Mouse (Mus musculus) midbrain, embryonic 10.5 days (tissue): Measurements from ENCODE around the gene Sp140. TPM values are rescaled to one million over a fixed set of nuclear protein-coding genes. Genes with fewer than 3 reads are reported as not detected.
"Not testable (repeated sequence)": the region's sequence is repeated elsewhere in the genome, so short reads cannot be mapped to it uniquely, and the experiment has no call there.

Experiments
- DNase-seq: peaks from one replicate; pipeline ENCODE4 v3.0.0-alpha.2; 2017; ENCODE audit warnings: low spot score
- H3K27ac ChIP-seq: fragments of 300-500 bp; sonication (generic); replicated peaks from 2 replicates; pipeline ENCODE4 v1.5.1; 2016; ENCODE audit warnings: mild to moderate bottlenecking
- H3K27me3 ChIP-seq: fragments of 300-500 bp; sonication (generic); 2 replicates; pipeline ENCODE4 v1.6.1; 2016; ENCODE audit warnings: low read depth, mild to moderate bottlenecking; ENCODE audit not compliant: poor library complexity, severe bottlenecking
- H3K36me3 ChIP-seq: fragments of 300-500 bp; sonication (generic); 2 replicates; pipeline ENCODE4 v1.6.1; 2016; ENCODE audit warnings: mild to moderate bottlenecking, moderate library complexity
- H3K4me1 ChIP-seq: fragments of 300-500 bp; sonication (generic); 2 replicates; pipeline ENCODE4 v1.6.1; 2016
- H3K4me3 ChIP-seq: fragments of 300-500 bp; sonication (generic); 2 replicates; pipeline ENCODE4 v1.5.1; 2016; ENCODE audit warnings: mild to moderate bottlenecking, moderate library complexity
- H3K9me3 ChIP-seq: fragments of 300-500 bp; sonication (generic); replicated peaks from 2 replicates; pipeline ENCODE4 v1.6.1; 2016; ENCODE audit warnings: mild to moderate bottlenecking
- WGBS: fragments of 180-500 bp; shearing (Covaris S2); methylation state at CpG from one replicate; pipeline ENCODE4 v1.1.7; 2016; 5-methylcytosine and 5-hydroxymethylcytosine counted together
- polyA plus RNA-seq: library from polyadenylated mRNA; unstranded; fragments of >200 nt; fragmentation: Nextera tagmentation; extraction: Ambion mirVana; gene quantifications from 2 replicates; pipeline ENCODE4 v1.2.1, GENCODE M21; 2016

The Sp140 gene
- polyA plus RNA-seq, 1 experiment from 2014 or later, result 0.54 TPM

DNA sequence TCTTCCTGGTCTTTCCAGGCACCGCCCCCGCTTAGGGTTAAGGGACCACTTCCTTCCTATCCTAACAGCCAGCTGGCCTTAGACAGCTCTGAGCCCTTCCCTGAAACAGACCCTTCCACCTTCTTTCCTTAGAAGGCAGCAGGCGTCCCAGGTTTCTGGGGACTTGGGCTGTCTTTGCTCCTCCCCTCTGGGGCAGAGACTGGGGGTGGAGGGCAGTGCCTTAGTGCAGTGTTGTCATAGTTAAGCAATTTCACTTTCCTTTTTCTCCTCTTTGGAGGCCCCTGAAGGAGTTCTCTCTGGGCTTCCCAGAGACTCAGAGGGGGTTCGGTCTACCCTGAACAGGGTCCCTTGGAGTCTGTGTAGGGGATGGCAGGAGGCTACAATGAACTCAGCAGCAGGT lies 616 bp downstream of the Sp140 start:
- not testable (repeated sequence) for H3K27ac ChIP-seq, H3K27me3 ChIP-seq, H3K4me3 ChIP-seq, H3K36me3 ChIP-seq, DNase-seq, H3K4me1 ChIP-seq, H3K9me3 ChIP-seq
- WGBS, result 61% methylated on average over 4 of the region's 4 CpGs

DNA sequence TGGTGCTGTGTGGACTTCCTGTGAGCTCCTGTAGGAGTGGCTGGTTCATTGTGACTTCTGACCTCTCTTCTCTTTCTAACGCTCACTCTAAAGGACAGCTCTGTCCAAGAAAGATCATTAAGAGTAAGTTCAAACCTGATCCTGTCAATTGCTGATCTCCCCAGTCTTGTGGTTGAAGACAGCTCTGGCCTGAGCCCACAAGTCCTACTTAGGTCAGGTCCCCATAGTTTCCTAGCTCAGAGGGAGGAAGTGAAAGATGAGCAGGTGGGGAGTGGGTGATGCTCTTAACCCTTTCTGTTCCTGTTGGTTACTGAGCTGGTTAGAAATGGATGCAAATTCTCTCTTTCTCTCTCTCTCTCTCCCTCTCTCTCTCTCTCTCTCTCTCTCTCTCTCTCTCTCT lies 4.2 kb downstream of the Sp140 start:
- H3K27ac ChIP-seq, H3K4me1 ChIP-seq, H3K4me3 ChIP-seq, DNase-seq, H3K36me3 ChIP-seq, H3K27me3 ChIP-seq: not testable (repeated sequence)
- H3K9me3 ChIP-seq, result peaks cover 12% of the 10 kb centered on the region
- 100% methylated on average over 1 of the region's 1 CpGs for WGBS

DNA sequence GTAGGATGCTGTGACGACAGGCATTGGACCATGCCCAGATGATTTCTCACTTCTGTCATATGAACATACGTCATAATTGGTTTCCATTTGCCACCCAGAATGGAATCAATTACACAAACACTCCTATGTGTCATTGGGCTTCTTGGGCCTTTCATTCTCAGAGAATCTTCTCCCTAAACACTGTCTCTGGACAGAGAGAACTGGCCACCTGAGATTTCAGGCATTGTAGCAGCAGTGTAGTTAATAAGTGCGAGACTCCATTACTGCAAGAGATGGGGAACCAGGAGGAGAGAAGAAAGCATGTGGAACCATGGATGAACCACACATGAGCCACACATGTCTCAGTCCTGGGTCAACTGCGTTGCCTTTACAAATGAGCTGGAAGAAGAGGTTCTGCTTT lies 8.2 kb downstream of the Sp140 start:
- DNase-seq, H3K27me3 ChIP-seq, H3K9me3 ChIP-seq, H3K4me3 ChIP-seq, H3K27ac ChIP-seq, H3K4me1 ChIP-seq, H3K36me3 ChIP-seq: not testable (repeated sequence)
- WGBS, result 82% methylated on average over 3 of the region's 4 CpGs

DNA sequence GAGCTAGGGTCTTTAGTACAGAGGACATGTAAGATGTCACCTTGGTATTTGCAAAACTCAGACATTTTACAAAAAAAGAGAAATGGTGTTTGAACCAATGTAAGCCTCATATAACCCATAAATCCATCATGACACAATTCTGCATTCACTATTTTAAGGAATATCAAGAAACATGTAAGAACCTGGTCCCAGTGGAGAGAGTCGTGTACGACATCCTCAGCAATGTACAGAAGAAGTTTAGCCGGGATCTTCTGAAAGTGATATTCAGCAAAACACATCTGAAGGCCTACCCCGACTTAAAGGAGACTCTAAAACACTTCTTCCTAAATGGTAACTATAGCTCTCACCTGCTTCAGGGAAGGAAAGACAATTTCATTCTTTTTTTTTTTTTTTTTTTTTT lies 10.4 kb downstream of the Sp140 start:
- not testable (repeated sequence) for H3K4me3 ChIP-seq, H3K9me3 ChIP-seq, H3K36me3 ChIP-seq, H3K27me3 ChIP-seq, H3K27ac ChIP-seq, DNase-seq, H3K4me1 ChIP-seq
- WGBS, result no CpG with 5 or more reads among the region's 4 CpGs

DNA sequence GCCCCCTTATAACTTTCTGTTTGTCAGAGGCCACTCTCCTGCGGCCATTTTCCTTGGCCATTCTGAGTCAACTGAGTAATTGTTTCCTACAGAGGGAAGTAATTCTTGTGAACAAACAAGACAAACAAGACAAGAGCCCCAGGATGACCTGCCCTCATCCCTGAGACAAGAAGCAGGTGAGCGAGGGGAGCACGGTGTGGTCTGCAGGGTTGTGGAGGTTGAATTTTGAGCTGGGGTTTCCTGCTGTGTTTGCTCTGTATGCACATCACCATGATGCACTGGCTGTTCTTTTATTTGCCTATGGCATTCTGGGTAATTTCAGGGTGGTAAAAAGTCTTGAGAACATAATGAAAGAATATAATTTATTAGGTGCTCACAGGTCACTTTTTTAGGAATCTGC lies 14.9 kb downstream of the Sp140 start:
- not testable (repeated sequence) for H3K27ac ChIP-seq, H3K4me1 ChIP-seq, H3K27me3 ChIP-seq, DNase-seq, H3K4me3 ChIP-seq, H3K36me3 ChIP-seq
- 90% methylated on average over 3 of the region's 3 CpGs for WGBS
- peaks cover 12% of the 10 kb centered on the region; the same call in 1 of the 2 replicates for H3K9me3 ChIP-seq

DNA sequence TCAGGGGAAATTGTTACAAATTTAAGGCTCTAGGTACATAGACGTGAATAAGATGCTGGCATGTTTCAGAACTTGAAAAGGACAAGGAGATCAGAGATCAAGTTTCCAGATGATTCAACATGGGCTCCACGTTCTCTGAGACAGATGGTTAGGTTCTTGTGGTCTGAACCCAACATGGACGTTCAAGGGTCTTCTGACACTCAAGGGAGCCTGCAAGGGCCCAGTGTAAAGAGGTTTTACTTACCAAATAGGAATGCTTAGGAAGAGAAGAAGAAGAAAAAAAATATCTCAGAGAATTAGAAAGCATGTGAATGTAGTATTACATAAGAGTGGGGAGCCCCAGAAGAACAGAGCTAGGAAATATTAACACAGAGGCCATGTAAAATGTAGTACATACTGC lies 15.6 kb downstream of the Sp140 start:
- H3K36me3 ChIP-seq, H3K9me3 ChIP-seq, DNase-seq, H3K4me3 ChIP-seq, H3K4me1 ChIP-seq, H3K27ac ChIP-seq, H3K27me3 ChIP-seq: not testable (repeated sequence)
- 78% methylated on average over 3 of the region's 3 CpGs for WGBS

DNA sequence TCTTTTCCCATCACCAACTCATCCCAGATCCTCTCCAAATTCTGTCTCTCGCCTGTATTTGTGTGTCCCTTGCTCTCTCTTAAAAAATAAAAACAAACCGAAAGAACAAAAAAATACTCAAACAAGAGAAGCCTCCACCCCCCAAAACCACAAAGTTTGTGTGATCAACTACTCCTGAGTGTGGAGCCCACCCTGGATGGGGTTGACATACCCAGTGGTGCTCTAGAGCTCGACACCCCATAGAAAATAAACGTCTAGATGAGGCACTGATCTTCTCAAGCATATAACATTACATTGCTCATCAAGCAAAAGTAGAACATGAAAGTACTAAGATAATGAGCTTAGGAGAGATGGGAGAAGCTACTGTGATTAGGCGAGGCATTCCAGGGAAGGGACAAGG lies 17.0 kb downstream of the Sp140 start:
- H3K27ac ChIP-seq, H3K4me1 ChIP-seq, H3K27me3 ChIP-seq, H3K36me3 ChIP-seq, H3K9me3 ChIP-seq, H3K4me3 ChIP-seq, DNase-seq: not testable (repeated sequence)
- WGBS, result 68% methylated on average over 4 of the region's 5 CpGs

DNA sequence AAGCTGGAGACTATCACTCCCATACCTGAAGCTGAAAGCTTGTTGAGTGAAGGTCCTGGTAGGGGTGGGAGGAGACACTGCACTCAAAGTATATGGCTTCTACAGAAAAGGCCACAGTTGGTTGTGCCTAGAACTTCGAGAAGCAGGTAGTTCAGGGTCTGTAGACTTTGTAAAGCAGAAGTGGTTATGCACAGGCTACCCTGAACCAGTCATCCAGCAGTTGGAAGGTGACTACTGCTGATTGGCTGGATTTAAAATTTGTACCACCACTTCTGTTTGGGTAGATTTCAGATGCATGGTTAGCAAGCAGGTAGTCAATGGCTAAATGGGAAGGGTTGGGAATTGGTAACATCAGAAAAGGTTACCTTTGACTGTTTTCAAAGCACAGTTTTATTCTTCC lies 18.5 kb downstream of the Sp140 start:
- H3K4me3 ChIP-seq, H3K4me1 ChIP-seq, H3K9me3 ChIP-seq, H3K27ac ChIP-seq, DNase-seq, H3K36me3 ChIP-seq, H3K27me3 ChIP-seq: not testable (repeated sequence)
- WGBS, result 73% methylated on average over 1 of the region's 1 CpGs

DNA sequence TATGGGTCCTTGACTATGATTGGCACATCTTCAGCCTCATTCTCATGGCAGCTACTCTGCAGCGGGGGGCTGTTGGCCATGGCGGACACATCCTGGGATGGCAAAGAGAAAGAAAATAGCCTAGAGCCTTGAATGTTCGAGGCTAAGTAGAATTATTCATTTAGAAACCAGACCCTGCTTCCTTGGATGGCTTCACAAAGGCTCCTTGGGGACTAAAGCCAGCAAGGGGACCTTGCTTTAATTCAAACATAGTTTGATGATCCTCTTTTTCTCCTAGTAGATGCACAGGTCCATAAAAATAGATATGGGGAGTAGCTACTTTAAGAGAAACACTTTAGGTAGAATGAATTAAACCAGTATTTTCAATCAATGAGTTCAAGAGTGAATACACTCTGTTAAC lies 36.8 kb downstream of the Sp140 start:
- not testable (repeated sequence) for H3K4me3 ChIP-seq, DNase-seq, H3K4me1 ChIP-seq, H3K27ac ChIP-seq, H3K27me3 ChIP-seq, H3K36me3 ChIP-seq
- H3K9me3 ChIP-seq, result peaks cover 11% of the 10 kb centered on the region
- 66% methylated on average over 3 of the region's 3 CpGs for WGBS

DNA sequence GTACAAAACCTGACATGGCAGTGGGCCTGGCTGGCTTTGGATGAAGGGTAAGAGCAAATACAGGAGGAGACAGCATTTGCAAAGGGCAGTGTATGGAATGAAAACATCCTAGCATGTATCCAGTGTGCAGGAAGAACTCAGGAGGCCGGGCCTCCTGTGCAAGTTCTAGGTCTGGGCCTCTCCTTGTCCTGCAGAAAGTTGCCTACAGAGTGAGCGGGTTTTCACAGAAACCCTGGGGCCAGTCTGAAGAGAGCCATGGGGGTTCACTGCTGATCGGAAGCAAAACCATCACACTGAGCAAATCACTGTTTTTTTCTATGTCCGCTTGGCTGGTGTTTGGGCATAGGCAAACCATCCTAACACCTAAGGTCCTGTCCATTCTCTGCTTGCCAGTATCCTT lies 38.0 kb downstream of the Sp140 start:
- H3K27ac ChIP-seq, DNase-seq, H3K36me3 ChIP-seq, H3K4me3 ChIP-seq, H3K4me1 ChIP-seq, H3K27me3 ChIP-seq: not testable (repeated sequence)
- peaks cover 11% of the 10 kb centered on the region for H3K9me3 ChIP-seq
- WGBS, result 81% methylated on average over 4 of the region's 4 CpGs

DNA sequence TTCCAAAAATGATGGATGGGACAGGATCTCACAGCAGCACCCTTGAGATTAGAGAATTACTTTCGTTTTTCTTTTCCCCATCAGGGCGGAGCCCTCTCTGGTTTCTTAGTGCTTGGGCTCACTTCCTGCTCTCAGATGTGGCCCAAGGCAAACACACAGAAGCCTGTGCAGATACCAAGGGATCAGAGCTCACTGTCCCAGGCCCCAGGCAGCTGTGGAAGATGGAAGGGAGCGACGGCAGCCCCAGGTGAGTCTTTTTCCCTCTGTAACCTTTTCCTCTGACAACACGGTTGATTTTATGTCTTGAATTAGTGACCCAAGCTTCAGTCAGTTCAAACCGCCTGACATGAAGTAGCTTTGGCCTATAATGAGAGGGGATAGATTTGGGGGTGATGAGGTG lies 49.7 kb downstream of the Sp140 start, which contains the start of gene Sp100:
Sp100 (plus strand) TSS at position 108 of the 400 bp plus-strand sequence.
- WGBS, result 68% methylated on average over 6 of the region's 6 CpGs
- not testable (repeated sequence) for DNase-seq

DNA sequence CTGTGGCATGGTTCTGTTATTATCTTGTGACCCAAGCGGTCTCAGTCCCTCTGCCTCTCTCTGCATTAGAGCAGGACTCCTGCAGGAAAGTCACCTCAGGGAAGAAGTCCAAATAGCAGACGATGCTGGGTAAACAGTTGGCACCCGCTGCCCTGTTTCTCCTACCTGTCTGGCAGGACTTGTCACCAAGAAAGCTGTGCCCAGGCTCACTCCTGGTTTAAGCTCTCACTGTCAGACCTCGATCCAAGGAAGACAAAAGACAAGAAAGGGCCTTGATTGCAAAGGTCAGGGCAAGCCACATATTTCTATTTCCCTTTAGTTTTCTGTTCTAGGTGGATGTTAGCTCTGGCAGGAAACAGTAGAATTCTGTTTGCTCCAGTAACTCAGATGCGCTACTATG lies 50.3 kb downstream of the Sp140 start:
- DNase-seq, H3K4me1 ChIP-seq, H3K9me3 ChIP-seq, H3K36me3 ChIP-seq, H3K4me3 ChIP-seq, H3K27me3 ChIP-seq, H3K27ac ChIP-seq: not testable (repeated sequence)
- 72% methylated on average over 4 of the region's 5 CpGs for WGBS

More for the DNA sequence above, 49.7 kb downstream of the Sp140 start, which contains the start of gene Sp100:
- not testable (repeated sequence) for H3K4me1 ChIP-seq, H3K36me3 ChIP-seq, H3K4me3 ChIP-seq, H3K9me3 ChIP-seq, H3K27ac ChIP-seq, H3K27me3 ChIP-seq

DNA sequence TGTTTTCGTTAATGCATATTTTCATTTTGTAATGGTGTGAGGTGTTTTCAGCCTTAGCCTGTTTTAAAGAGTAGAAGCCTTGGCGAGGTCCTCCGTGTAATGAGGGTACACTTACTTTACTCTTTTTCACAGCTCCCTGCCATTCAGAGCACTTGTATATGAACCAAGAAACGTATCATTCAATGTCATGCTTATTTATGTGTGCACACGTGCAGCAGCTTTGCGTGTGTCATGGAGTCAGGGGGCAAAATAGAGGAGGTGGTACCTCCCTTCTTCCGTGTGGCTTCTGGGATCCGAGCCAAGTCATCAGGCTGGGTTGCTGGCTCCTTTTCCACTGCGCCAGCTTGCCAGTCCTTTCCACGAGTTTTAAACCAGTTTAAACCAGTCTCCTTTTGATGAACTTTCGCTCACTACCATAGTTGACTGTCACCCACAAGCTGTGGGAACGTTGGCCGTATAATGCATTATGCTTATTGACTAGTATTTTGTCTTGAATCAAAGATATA lies 51.6 kb downstream of the Sp140 start:
- H3K4me1 ChIP-seq, H3K27ac ChIP-seq, H3K36me3 ChIP-seq, DNase-seq, H3K9me3 ChIP-seq, H3K27me3 ChIP-seq, H3K4me3 ChIP-seq: not testable (repeated sequence)
- WGBS, result 87% methylated on average over 13 of the region's 13 CpGs

DNA sequence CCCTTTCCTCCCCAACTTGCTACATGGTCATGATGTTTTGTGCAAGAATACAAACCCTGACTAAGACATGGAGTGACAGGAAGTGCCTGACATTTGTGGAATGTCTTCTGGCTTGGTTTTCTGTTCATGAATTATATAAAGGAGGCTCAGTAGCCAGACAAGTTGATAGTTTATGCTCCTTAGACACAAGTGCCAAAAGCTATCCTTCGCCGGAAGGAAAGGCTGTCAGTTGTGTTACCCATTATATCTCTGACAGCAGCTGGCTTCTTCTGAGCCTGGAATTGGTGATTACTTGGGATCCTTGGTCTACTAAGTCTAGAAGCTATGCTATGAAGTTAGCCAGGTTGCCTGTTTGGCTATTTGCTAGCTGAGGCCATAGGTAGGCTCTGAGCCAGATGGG lies 57.0 kb downstream of the Sp140 start:
- not testable (repeated sequence) for H3K27me3 ChIP-seq, H3K4me1 ChIP-seq, H3K9me3 ChIP-seq, DNase-seq, H3K36me3 ChIP-seq, H3K27ac ChIP-seq, H3K4me3 ChIP-seq
- WGBS, result 100% methylated on average over 2 of the region's 2 CpGs
